Mouse (Mus musculus) hematopoietic stem cell, adult 5-6 weeks (primary cell): ENCODE measurements around the gene Kcnj9. TPM values are rescaled to one million over a fixed set of nuclear protein-coding genes. Genes with fewer than 3 reads are reported as not detected.

ENCODE experiments used
- ATAC-seq, 2 experiments: fragments of 125-278 bp in 1 of 2; replicated peaks in 1 of 2; 2 replicates each; pipeline ENCODE4 v1.8.0; 2016 to 2017; ENCODE audit warnings: inconsistent platforms in 2 of 2, mild to moderate bottlenecking in 2 of 2, moderate number of reproducible peaks in 2 of 2, low read depth in 1 of 2, moderate TSS enrichment in 1 of 2; ENCODE audit not compliant: low FRiP score in 2 of 2, poor library complexity in 2 of 2, severe bottlenecking in 2 of 2, insufficient read depth in 1 of 2, low TSS enrichment in 1 of 2
- total RNA-seq: library from RNA; stranded (forward); fragments of 172-1452, 232-1000 nt; gene quantifications from 2 replicates; pipeline ENCODE4 v1.2.3, GENCODE M21; 2017

Gene Kcnj9
- total RNA-seq, 1 experiment from 2014 or later = not detected

DNA sequence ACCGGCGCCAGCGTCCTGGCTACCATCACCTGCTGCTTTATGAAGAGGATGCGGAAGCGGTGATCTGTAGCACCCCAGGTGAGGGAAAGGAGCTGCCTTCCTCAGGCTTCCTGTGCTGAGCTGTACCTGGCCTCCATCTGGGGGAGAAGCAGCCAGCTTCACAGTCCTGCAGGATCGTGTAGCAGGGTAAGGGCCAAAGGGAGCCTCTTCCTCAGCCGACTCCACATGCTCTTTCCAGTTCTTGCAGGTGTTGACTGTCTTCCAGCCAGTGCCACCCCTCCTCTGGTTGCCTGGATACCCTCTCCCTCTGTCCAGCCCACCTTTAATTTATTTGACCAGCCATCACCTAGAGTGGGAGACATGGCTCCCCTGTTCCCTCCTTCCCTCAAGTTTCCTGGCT is 9.8 kb downstream of the Kcnj9 start:
- ATAC-seq = no peak

DNA sequence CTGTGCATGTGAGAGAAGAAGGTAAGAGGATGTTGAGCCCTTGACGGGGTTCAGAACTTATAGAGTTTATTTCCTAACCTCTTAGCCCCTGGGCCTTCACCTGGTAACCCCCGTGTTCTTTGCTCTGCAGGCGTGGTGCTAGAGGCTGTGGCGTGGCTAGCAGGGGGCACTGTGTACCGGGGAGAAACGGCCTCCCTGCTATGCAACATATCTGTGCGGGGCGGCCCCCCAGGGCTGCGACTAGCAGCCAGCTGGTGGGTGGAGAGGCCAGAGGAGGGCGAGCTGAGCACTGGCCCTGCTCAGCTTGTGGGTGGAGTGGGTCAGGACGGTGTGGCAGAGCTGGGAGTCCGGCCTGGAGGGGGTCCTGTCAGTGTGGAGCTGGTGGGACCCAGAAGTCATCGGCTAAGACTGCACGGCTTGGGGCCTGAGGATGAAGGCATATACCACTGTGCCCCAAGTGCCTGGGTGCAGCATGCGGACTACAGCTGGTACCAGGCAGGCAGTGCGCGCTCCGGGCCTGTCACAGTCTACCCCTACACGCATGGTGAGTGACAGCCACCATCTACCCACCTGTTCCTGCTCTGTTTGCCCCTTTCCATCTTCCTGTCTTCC is 10.6 kb downstream of the Kcnj9 start:
- ATAC-seq = no peak

DNA sequence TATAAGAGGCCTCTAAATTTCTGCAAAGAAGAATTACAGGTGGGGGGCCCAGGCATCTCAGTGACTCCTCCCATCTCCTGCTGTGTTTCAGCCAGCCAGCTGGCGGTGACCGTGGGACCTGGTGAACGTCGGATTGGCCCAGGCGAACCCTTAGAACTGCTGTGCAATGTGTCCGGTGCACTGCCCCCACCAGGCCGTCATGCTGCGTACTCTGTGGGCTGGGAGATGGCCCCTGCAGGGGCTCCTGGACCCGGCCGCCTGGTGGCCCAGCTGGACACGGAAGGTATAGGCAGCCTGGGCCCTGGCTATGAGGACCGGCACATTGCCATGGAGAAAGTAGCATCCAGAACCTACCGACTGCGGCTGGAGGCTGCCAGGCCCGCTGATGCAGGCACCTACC is 11.2 kb downstream of the Kcnj9 start:
- ATAC-seq = no peak

DNA sequence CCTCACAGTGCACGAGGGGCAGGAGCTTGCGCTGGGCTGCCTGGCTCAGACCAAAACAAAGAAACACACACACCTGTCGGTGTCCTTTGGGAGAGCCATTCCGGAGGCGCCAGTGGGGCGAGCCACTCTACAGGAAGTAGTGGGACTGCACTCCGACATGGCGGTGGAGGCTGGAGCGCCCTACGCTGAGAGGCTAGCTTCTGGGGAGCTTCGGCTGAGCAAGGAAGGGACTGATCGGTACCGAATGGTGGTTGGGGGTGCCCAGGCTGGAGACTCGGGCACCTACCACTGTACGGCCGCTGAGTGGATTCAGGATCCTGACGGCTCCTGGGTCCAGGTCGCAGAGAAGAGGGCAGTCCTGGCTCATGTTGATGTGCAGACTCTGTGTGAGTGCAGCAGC is 11.7 kb downstream of the Kcnj9 start:
- ATAC-seq = no peak

DNA sequence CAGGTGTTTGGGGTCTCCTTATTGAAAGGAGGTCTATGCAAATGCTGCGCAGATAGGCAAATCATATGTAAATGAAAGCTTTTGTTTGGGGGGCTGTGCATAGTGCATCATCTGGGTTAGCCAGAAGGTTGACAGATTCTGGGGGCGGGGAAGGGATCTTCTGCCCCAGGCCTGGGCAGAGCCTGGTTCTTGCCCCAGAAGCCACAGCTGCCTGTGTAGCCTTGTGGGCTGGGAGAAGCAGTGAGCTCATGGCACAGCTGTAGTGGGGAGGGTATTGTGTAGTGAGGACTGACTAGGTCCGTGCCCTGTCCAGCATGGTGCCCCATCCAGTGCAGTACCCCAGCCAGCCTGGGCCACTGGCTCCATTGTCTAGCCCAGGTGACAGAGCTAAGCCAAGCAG is 14.2 kb downstream of the Kcnj9 start:
- ATAC-seq = no peak

DNA sequence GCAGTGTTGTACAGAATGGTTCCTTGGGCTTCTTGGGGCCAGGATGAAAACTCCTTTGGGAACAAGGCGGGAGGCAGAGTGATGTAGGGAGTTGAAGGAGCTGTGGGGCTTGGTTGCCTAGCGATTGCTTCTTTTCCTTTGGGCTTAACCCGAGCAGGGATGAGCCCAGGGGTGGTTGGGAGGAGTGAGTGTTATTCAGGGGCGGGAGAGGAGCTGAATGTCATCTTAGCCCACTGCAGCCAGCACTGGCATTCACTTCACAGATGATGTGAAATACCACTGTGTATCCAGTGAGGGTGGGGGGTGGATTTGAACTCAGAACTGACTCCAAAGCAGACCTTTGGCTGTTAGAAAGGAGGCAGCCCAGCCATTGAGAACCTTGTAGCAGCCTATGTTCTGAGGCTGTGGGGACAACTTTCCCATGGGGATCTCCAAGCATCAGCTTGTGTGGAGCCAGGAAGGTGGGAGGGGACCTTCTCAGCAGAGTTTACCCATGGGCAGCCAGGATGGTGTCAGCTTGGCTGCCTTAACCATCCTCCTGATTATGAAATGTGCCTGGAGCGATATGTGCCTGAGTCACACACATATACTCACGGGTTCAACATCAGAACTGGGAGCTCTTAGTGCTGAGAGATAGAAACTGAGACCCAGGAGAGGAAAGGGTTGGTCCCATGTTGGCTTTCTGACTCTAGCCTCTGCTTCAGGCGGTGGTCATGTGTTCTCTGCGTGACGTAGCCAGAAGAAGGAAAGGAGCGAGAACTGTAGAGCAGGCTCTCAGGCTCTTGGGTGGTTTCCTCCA is 15.3 kb downstream of the Kcnj9 start:
- no peak for ATAC-seq

DNA sequence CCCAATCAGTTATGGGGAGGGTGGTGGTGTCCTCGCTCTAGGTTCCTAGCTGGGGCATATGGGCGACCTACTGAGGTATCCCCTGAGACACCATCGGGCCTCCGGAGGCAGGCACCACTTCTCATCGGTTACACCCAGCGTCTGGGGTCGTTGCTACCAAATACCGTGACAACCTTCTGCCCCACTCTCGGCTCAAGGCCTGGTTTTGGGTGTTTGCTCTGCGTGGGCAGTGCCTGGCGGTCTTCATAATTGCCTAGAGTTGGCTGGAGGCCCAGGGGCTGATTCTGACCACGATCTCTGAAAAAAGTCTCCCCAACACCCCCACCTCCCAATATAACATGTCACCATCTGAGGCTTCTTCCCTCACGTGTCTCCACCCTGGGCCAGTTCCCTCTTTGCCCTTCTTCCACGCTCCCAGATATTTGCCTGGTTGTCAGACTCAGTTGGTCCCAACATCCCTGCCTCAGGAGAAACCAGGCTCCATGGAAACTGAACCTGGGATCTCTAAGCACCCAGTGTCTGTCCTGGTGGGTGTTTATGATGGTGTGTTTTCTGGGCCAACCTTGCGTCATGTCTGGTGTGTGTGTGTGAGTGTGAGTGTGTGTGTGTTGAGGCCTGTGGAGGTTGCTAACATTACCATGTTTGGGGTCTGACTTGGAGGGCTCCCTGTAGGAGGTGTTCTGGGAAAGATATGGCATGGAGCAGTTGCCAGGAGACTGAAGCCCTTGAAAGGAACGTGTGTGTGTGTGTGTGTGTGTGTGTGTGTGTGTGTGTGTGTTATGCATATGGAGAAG is 16.2 kb downstream of the Kcnj9 start:
- ATAC-seq = no peak

DNA sequence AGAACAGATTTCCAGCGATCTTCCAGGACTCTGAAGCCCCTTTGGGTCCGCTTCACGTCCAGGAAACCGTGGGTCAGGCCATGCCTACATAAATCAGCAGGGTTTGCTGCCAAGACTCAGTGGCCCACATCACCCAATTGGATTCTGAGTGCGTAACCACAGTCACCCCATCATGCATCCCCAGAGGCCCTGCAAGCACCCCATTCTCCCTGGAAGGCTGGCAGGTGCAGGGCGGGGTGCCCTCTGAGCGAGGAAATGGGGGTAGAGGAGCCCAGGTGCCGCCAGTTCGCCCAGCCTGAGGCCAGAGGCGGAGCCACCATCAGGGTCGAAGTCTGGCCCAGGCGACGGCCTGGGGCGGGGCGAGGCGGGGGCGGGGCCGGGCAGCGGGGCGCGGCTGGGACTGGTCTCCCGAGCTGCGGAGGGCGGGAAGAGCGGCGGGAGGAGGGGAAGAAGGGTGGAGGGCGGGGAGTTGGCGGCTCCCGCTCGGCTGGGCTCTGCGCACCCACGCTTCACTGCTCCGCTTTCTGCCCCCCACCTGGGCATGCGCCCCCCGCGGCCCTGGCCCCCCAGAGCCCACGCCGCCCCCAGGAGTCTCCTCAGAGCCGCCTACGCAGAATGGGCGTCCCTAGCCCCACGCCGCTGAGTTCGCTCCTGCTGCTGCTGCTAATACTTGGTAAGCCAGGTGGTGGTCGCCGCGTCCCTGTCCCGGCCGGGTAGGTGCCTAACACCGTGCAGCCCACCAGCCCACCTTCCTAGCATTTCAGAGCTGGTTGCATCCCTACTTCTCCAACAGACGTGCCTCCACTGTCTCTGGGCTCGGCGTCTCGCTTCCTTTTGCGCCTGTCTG is 17.0 kb downstream of the Kcnj9 start:
- peak; percentile 51 to 54 for ATAC-seq

DNA sequence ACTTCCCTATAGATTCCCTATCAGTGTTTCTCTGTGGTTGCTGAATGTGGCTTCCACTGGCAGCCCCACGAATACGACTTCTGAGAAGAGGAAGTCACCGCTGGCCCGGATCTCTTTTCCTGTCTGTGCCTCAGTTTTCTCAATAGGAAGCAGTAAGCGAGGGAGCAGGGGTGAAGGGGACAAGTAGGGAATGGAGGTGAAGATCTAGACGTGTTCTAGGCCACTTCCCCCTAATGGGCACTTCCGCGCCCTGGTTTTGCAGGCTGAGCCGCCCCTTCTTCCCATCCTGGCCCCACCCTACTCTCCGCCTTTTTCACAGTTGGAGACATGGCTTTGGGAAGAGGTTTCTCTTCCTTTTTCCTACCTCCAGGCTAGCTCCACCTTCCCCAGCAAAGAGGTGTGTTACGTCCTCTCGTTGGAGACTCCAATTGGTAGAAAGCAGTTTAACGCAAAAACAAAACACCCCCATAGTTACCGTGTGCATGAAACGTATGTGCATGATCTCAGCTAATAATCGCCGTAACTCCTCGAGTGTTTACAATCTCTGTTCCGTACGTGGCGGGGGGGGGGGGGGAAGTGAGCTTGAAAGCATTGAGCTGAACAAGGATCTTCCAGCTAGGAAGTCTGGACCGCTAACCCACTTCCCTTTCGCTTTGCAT is 17.7 kb downstream of the Kcnj9 start:
- peak; percentile 13 to 18 for ATAC-seq

DNA sequence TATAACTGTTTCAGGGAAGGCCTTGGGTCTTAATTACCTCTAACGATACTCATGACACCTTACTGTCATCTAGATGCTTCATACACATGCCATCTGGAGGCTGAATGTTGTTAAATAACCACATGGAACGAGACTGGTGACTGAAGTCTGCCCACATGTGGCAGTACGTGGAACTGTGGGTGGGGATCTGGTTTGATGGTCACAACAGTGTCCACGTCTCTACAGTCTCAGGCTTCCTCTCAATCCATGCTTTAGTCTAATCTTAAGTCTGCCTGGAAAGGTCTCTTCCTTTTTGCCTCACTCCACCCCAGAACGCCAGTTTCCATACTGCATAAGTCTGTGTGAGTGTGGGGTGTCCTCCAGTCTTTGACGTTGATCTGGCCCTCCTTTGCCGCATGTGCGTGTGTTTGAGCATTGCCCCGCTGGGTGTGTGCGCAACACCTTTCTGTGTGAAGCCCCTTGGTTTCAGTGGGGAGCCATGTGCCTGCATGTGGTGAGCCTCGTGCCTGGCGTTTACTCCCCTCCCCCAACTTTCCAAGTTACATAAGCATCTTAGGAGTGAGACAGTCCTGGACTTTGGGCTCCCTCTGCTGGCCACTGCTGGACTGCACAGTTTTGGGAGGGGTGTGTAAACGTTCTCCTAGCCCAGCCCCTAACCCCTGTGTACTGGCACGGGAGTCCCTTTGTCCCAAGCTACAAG is 19.3 kb downstream of the Kcnj9 start:
- peak; percentile 34 to 40 for ATAC-seq

DNA sequence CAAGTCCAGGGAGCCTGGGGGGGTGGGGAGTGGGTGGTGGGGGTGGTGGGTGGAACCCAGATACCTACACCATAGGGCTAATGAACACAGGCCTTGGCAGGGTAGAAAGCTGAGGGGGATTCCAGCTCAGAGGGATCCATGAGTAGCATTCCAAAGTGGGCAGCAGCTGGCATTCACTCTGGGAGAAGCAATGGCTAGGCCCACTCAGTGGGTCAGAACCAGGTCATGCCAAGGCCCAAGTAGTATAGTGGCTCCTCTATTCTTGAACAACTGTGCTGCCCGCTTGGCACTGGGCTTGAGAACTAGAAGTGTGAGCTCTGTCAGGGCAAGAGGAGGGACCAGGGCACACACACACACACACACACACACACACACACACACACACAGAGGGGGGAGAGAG is 20.7 kb downstream of the Kcnj9 start:
- ATAC-seq = no peak

DNA sequence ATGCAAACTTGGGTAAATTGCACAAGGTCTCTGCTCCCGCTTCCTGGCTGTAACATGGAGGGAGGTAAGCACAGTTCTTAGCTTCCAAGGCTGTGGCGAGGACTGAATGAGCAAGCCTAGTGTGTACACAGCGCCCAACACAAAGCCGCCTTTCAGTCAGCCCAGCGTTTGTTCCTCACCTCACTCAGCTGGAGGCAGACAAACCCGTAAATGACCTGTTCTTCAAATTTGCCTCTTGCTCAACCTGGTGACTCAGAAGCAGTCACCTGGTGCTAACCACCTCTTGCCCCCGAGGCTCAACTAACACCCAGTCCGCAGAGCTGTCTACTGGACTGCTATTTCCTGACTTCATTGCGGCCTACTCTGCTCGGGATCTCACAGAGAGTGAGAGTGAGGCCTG is 21.2 kb downstream of the Kcnj9 start:
- ATAC-seq = no peak

DNA sequence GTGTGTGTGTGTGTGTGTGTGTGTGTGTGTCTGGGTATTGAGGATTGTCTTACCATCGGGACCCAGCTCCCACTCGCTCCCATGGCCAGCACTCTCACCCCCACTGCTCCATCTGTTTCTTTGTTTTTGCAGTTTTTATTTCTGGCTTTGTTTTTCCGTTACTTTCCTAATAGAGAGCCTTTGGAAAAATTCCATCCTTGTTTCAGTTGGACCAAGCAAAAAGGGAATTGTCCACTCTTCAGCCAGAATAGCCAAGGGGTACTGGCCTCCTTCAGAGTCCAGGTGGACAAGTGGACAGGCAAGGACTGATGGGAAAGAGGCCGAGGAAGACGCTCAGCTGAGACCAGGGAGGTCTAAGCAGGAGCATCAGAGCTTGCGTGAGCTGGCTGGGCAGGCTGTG is 22.2 kb downstream of the Kcnj9 start:
- no peak for ATAC-seq

DNA sequence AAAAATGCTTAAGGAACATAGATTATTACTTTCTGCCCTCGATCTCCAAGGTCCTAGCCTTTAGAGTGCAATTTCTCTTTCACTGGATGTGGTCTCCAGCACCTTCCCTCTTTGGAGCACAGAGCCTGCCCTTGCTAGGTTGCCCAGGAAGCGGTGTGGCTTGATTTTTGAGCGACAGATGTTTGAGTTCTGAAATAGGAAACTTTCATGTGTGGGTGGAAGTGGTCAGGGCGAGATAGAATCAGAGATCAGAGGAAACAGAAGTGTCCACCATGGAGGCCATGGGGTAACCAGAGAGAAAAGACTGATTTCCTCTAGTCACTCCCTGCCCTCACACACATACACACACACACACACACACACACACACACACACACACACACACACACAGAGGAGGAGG is 22.9 kb downstream of the Kcnj9 start:
- peak; percentile 65 to 66 for ATAC-seq

DNA sequence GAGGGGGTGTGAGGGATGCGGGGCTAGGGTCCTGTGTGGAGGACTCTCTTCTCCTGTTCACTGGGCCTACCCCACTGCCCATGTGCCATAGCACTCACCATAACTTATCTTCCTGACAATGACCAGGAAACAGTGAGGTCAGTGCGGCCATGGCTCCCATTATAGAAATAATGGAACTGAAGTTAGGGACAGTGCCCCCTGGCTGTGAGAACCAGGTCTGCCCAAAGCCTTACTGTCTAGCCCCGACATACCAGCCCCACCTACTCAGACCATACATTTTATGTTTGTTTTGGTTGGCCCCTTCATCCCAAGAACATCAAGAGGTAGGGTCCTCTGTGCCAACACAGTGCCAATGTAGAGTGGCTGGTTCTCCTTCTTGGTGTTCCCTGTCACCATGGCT is 23.5 kb downstream of the Kcnj9 start:
- ATAC-seq = no peak

DNA sequence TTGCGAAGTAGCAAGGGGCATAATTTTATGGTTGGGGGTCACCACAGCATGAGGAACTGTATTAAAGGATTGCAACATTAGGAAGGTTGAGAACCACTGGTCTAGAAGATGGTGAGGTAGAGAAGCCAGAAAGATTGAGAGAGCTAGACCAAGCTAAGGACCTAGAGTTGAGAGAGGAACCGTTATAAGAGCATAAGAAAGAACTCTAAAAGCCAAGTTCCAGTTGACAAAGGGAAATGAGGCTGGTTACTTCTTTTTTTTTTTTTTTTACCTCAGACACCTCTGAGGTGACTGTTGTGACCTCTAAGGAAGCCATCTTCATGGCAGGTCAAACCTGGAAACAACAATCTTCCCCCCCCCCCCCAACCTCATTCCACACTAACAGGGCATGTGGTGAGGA is 24.0 kb downstream of the Kcnj9 start:
- no peak for ATAC-seq

DNA sequence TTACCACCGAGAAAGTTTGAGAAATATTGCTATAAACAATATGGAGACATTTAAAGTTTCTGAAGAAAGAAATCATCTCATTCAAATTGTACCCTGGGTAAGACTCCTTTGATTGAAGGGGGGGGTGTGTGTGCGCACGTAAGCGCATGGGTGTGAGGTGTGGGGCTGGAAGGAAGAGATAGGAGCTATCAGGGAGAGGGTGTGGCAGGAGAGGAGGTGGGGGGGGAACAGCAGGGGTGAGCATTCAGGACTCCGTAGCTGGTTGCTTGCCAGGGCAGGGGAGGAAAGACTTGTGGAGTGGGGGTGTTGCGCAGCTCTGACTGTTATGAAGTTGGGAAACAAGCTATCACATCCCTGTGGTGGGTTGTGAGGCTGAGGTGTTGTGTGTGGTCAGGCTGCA is 24.7 kb downstream of the Kcnj9 start:
- ATAC-seq = no peak
